Mouse (Mus musculus) hindbrain, postnatal 0 days (tissue): ENCODE measurements around the gene Rbm48. TPM values are rescaled to one million over a fixed set of nuclear protein-coding genes. Genes with fewer than 3 reads are reported as not detected.

ENCODE experiments used
- ATAC-seq: fragments of 200-750 bp; cut with Nextera tagmentation; 2 replicates; pipeline ENCODE4 v1.8.0; 2017; ENCODE audit warnings: mild to moderate bottlenecking, moderate TSS enrichment, moderate library complexity
- DNase-seq: peaks from one replicate; pipeline ENCODE4 v3.0.0-alpha.2; 2015; ENCODE audit warnings: low spot score
- H3K27ac ChIP-seq: fragments of 300-500 bp; sonication (generic); 2 replicates; pipeline ENCODE4 v1.5.1; 2014; ENCODE audit warnings: mild to moderate bottlenecking
- H3K27me3 ChIP-seq: fragments of 300-500 bp; sonication (generic); 2 replicates; pipeline ENCODE4 v1.6.1; 2014; ENCODE audit warnings: low read length, mixed read lengths; ENCODE audit not compliant: insufficient read depth
- H3K36me3 ChIP-seq: fragments of 300-500 bp; sonication (generic); 2 replicates; pipeline ENCODE4 v1.6.1; 2014; ENCODE audit warnings: low read length, mixed read lengths; ENCODE audit not compliant: insufficient read depth
- H3K4me1 ChIP-seq: fragments of 300-500 bp; sonication (generic); 2 replicates; pipeline ENCODE4 v1.6.1; 2014; ENCODE audit warnings: antibody characterized with exemption, low read length, mixed read lengths; ENCODE audit not compliant: insufficient read depth
- H3K4me2 ChIP-seq: fragments of 300-500 bp; sonication (generic); 2 replicates; pipeline ENCODE4 v1.6.1; 2014; ENCODE audit warnings: low read depth, mild to moderate bottlenecking, low read length, moderate library complexity, mixed read lengths
- H3K4me3 ChIP-seq: fragments of 300-500 bp; sonication (generic); 2 replicates; pipeline ENCODE4 v1.5.1; 2014; ENCODE audit warnings: low read length
- H3K9ac ChIP-seq: fragments of 300-500 bp; sonication (generic); replicated peaks from 2 replicates; pipeline ENCODE4 v1.6.1; 2014; ENCODE audit warnings: mild to moderate bottlenecking, low read length, moderate library complexity, mixed read lengths
- H3K9me3 ChIP-seq: fragments of 300-500 bp; sonication (generic); 2 replicates; pipeline ENCODE4 v1.6.1; 2016; ENCODE audit warnings: low read length, mixed read lengths
- CTCF ChIP-seq: IDR thresholded peaks from 2 replicates; pipeline ENCODE4 v1.5.1; 2016; ENCODE audit warnings: antibody characterized with exemption, control low read depth, low read depth
- WGBS: fragments of 180-500 bp; shearing (Covaris S2); extraction: QIAGEN DNeasy Blood & Tissue Kit; methylation state at CpG from one replicate; pipeline ENCODE4 v1.1.7; 2014; 5-methylcytosine and 5-hydroxymethylcytosine counted together
- polyA plus RNA-seq: library from polyadenylated mRNA; unstranded; fragments of >200 nt; fragmentation: Nextera tagmentation; extraction: Ambion mirVana; gene quantifications from 2 replicates; pipeline ENCODE4 v1.2.1, GENCODE M21; 2015
- total RNA-seq: library from RNA; depleted of rRNA; stranded (reverse); fragments of >200 nt; gene quantifications from 2 replicates; pipeline ENCODE4 v1.2.3, GENCODE M21; 2014; rRNA removed

Gene Rbm48
- total and polyA plus RNA-seq, 2 experiments from 2014 or later, result 18.1 to 19.8 TPM

- DNase-seq, result no peak
- Histone ChIP-seq H3K4me1 (no peaks in the 10 kb centered on the region), H3K4me3 (no peak overlapping the region), H3K27me3 (no peaks in the 10 kb centered on the region), H3K9me3 (no peaks in the 10 kb centered on the region), H3K36me3 (no peaks in the 10 kb centered on the region), H3K27ac (no peak overlapping the region), H3K9ac (no peak overlapping the region), H3K4me2 (no peak overlapping the region)
- WGBS, result 59% methylated on average over 11 of the region's 11 CpGs
- ATAC-seq, result no peak
- TF ChIP-seq CTCF, result no peak
Measured at GRCm38 (mm10) chr5:3538505-3539472, 57.6 kb downstream of the Rbm48 start.

GRCm38 (mm10) chr5:3536592-3537212 is 59.7 kb downstream of the Rbm48 start:
- TF ChIP-seq CTCF, result no peak
- Histone ChIP-seq H3K9ac (no peak overlapping the region), H3K4me3 (no peak overlapping the region), H3K4me1 (no peaks in the 10 kb centered on the region), H3K27ac (no peak overlapping the region), H3K27me3 (no peaks in the 10 kb centered on the region), H3K4me2 (no peak overlapping the region), H3K36me3 (no peaks in the 10 kb centered on the region), H3K9me3 (no peaks in the 10 kb centered on the region)
- no peak for ATAC-seq
- DNase-seq, result no peak
- 71% methylated on average over 3 of the region's 3 CpGs for WGBS

Other genes with a start within 250 kb of the Rbm48 start
- gene Fam133b, start 52.8 kb downstream of the Rbm48 start, total RNA-seq, result 17.4 and 20.9 TPM in 2 replicates
- gene Fam133b, start 52.8 kb downstream of the Rbm48 start, polyA plus RNA-seq, result 25.6 and 28.0 TPM in 2 replicates
- gene 1700109H08Rik, start 25.0 kb downstream of the Rbm48 start, total RNA-seq, result 4.2 and 5.0 TPM in 2 replicates
- gene 1700109H08Rik, start 25.0 kb downstream of the Rbm48 start, polyA plus RNA-seq, result 3.2 and 3.8 TPM in 2 replicates
- 15.1 and 15.5 TPM in 2 replicates for gene Pex1, start 519 bp downstream of the Rbm48 start, total RNA-seq
- gene Pex1, start 519 bp downstream of the Rbm48 start, polyA plus RNA-seq, result 20.6 and 21.5 TPM in 2 replicates
- gene Tmbim7, start 54.6 kb upstream of the Rbm48 start, total RNA-seq, result not detected in 2 replicates
- not detected in 2 replicates for gene Tmbim7, start 54.6 kb upstream of the Rbm48 start, polyA plus RNA-seq
- gene Gatad1, start 60.6 kb upstream of the Rbm48 start, total RNA-seq, result 80.1 and 96.6 TPM in 2 replicates
- gene Gatad1, start 60.6 kb upstream of the Rbm48 start, polyA plus RNA-seq, result 84.2 and 87.8 TPM in 2 replicates
- 43.0 and 53.0 TPM in 2 replicates for gene Ankib1, start 206.3 kb upstream of the Rbm48 start, total RNA-seq
- 15.1 and 16.3 TPM in 2 replicates for gene Ankib1, start 206.3 kb upstream of the Rbm48 start, polyA plus RNA-seq
- 23.7 and 33.0 TPM in 2 replicates for gene Krit1, start 206.6 kb upstream of the Rbm48 start, total RNA-seq
- 32.8 and 34.5 TPM in 2 replicates for gene Krit1, start 206.6 kb upstream of the Rbm48 start, polyA plus RNA-seq
- not detected in 2 replicates for gene Lrrd1, start 248.6 kb upstream of the Rbm48 start, total RNA-seq
- gene Lrrd1, start 248.6 kb upstream of the Rbm48 start, polyA plus RNA-seq, result 0.09 TPM in 1 of 2 replicates, not detected in the other